Mouse (Mus musculus): ENCODE data around the gene Sap30bp.

GRCm38 (mm10) chr11:116004840-116005700 is 72.0 kb downstream of the Sap30bp start:
- TF ChIP-seq CHD2 (IDR thresholded peaks at IDR 0.05; ENCODE audit: low read depth, low read length), result no peak
- no peak for TF ChIP-seq HCFC1 (IDR thresholded peaks at IDR 0.05; ENCODE audit: borderline replicate concordance, insufficient read depth, low read length)
- no peak for TF ChIP-seq ZNF384 (IDR thresholded peaks at IDR 0.05; ENCODE audit: low read depth, low read length)
